Mouse (Mus musculus): Measurements from ENCODE around the gene Gigyf1. TPM values are rescaled to one million over a fixed set of nuclear protein-coding genes. Genes with fewer than 3 reads are reported as not detected.

Gene Gigyf1
- polyA plus RNA-seq, 1 experiment from 2014 or later = 8.9 TPM

DNA sequence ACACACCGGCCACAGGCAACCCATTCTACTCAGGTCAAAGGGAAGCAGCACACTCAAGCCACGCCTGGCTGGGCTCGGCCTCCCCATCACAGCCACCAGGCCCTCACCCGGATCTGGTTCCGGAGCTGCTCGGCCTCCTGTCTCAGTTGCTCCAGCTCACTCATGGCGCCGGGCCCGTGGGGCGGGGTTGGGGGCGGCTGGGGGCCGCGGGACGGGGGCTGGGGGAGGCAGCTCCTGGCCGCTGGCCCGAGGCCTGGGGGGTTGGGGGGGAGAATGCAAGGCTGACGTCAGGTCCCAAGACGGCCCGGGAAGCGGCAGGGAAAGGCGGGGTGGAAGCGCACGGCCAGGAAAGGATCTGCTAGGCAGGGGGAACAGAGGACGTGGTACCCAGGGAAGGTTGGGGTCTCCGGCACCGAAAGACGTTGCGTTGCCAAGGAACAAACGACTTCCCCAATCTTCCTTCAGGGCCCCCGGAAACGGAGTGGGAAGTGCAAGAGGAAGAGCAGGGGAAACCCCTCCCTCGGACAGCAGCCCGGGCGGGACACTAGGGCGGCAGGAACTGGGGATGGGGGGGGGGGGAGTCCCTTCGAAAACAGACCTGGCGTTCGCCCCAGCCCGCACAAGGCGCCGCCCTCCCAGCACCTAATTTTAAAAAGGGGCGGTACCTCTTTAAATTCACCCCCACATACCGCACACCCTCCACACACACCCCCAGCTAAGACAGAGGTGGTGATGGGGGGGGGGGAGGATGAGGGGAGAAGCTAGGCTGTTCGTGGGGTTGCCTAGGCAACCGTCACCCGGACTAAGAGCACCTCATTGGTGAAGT lies 12.5 kb downstream of the Gigyf1 start:
- ATAC-seq (replicated peaks; ENCODE audit: extremely low read depth, insufficient read depth, low FRiP score) = peak; percentile 24
- Histone ChIP-seq H3K9ac (ENCODE audit: low read length) (peak overlapping the region; percentile 89), H3K36me3 (ENCODE audit: control insufficient read depth, insufficient read depth) (peaks cover 30% of the 10 kb centered on the region), H3K27ac (ENCODE audit: low read length) (peak overlapping the region; percentile 93), H3K4me2 (ENCODE audit: low read depth, low read length) (peak overlapping the region; percentile 93), H3K9me3 (replicated peaks; ENCODE audit: control insufficient read depth, low read length) (no peaks in the 10 kb centered on the region), H3K27me3 (ENCODE audit: control insufficient read depth, insufficient read depth, low read length) (no peaks in the 10 kb centered on the region), H3K4me1 (ENCODE audit: control insufficient read depth, insufficient read depth, low read length) (peaks cover 17% of the 10 kb centered on the region), H3K4me3 (ENCODE audit: low read length) (peak overlapping the region; percentile 59)
- WGBS = under 1% methylated on average over 46 of the region's 46 CpGs

DNA sequence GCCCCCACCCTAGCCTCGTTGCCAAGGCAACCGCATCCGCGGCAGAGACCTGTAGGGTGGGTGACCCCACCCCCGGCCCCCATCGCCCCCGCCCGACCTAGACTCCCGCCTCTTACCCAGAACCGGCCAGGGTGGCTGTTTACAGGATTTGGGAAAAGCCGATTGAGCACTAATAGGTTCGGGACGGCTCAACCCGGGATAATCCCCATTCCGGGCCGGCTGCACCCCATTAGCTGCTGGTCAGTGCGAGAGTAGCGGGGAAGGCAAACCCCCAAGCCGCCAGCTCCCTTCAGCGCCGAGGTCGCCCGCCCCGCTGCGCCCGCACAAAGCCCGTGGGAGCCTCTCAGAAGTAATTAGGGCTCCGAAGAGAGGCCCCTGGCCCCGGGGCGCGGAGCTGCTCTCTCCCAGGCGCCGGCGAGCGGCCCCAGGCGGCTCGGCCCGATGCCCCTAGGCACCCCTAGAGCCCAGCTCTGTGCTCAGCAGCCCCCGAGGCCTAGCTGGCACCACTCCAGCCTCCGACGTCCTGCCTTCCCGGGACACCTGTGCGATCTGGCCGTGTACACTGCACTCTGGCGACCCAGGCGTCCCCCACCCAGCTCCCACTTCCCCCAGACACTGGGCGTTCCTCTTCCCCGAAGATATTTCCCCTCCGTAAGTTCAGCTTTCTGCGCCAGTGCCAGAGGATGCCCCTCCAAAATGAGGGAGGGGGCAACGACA lies 13.2 kb downstream of the Gigyf1 start:
- under 1% methylated on average over 51 of the region's 51 CpGs for WGBS
- Histone ChIP-seq H3K27ac (ENCODE audit: low read length) (peak overlapping the region; percentile 93), H3K27me3 (ENCODE audit: control insufficient read depth, insufficient read depth, low read length) (no peaks in the 10 kb centered on the region), H3K36me3 (ENCODE audit: control insufficient read depth, insufficient read depth) (peaks cover 30% of the 10 kb centered on the region), H3K4me3 (ENCODE audit: low read length) (peak overlapping the region; percentile 59), H3K9me3 (replicated peaks; ENCODE audit: control insufficient read depth, low read length) (no peaks in the 10 kb centered on the region), H3K4me2 (ENCODE audit: low read depth, low read length) (peak overlapping the region; percentile 93), H3K9ac (ENCODE audit: low read length) (peak overlapping the region; percentile 89), H3K4me1 (ENCODE audit: control insufficient read depth, insufficient read depth, low read length) (peaks cover 13% of the 10 kb centered on the region)
- ATAC-seq (replicated peaks; ENCODE audit: extremely low read depth, insufficient read depth, low FRiP score) = no peak

- H3K4me1 ChIP-seq (ENCODE audit: control insufficient read depth, insufficient read depth, low read length) = peaks cover 13% of the 10 kb centered on the region
- under 1% methylated on average over 19 of the region's 19 CpGs for WGBS
- no peaks in the 10 kb centered on the region for H3K9me3 ChIP-seq (replicated peaks; ENCODE audit: control insufficient read depth, low read length)
- peaks cover 29% of the 10 kb centered on the region for H3K36me3 ChIP-seq (ENCODE audit: control insufficient read depth, insufficient read depth)
- peak overlapping the region; percentile 89 for H3K9ac ChIP-seq (ENCODE audit: low read length)
- ATAC-seq (replicated peaks; ENCODE audit: extremely low read depth, insufficient read depth, low FRiP score) = no peak
- H3K27me3 ChIP-seq (ENCODE audit: control insufficient read depth, insufficient read depth, low read length) = no peaks in the 10 kb centered on the region
- peak overlapping the region; percentile 93 for H3K4me2 ChIP-seq (ENCODE audit: low read depth, low read length)
- peak overlapping the region; percentile 59 for H3K4me3 ChIP-seq (ENCODE audit: low read length)
- peak overlapping the region; percentile 93 for H3K27ac ChIP-seq (ENCODE audit: low read length)
Observed at GRCm38 (mm10) chr5:137532131-137532807, 13.9 kb downstream of the Gigyf1 start.

DNA sequence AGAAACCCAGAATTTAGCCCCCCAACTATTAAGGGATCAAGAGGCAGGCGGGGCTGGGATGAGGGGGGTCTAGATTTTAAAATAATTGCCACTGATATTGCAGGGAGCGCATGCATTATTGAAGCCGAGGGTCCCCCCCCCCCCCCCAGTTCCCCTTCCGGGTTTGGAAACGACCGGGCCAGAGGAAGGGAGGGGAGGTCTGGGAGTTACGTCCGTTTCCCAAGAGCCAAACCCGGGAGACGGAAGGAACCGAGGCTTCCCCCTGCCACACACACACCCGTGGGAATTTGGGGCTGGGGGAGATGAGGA lies 14.4 kb downstream of the Gigyf1 start:
- peak; percentile 29 for ATAC-seq (replicated peaks; ENCODE audit: extremely low read depth, insufficient read depth, low FRiP score)
- H3K4me2 ChIP-seq (ENCODE audit: low read depth, low read length) = peak overlapping the region; percentile 93
- peak overlapping the region; percentile 89 for H3K9ac ChIP-seq (ENCODE audit: low read length)
- peaks cover 13% of the 10 kb centered on the region for H3K4me1 ChIP-seq (ENCODE audit: control insufficient read depth, insufficient read depth, low read length)
- H3K4me3 ChIP-seq (ENCODE audit: low read length) = peak overlapping the region; percentile 59
- H3K9me3 ChIP-seq (replicated peaks; ENCODE audit: control insufficient read depth, low read length) = no peaks in the 10 kb centered on the region
- peak overlapping the region; percentile 93 for H3K27ac ChIP-seq (ENCODE audit: low read length)
- H3K27me3 ChIP-seq (ENCODE audit: control insufficient read depth, insufficient read depth, low read length) = no peaks in the 10 kb centered on the region
- H3K36me3 ChIP-seq (ENCODE audit: control insufficient read depth, insufficient read depth) = peaks cover 24% of the 10 kb centered on the region
- 0% methylated on average over 11 of the region's 12 CpGs for WGBS

GRCm38 (mm10) chr5:137533117-137533827 lies 14.9 kb downstream of the Gigyf1 start, which contains the start of the genes Epo and Gnb2:
Gene Epo (minus strand): TSS chr5:137533242.
Gene Gnb2 (minus strand): TSS chr5:137533510.
- H3K27ac ChIP-seq (ENCODE audit: low read length) = peak within 1 kb of the TSS; percentile 93
- H3K9ac ChIP-seq (ENCODE audit: low read length) = peak within 1 kb of the TSS; percentile 89
- H3K4me3 ChIP-seq (ENCODE audit: low read length) = peak within 1 kb of the TSS; percentile 59
- peak within 1 kb of the TSS; percentile 93 for H3K4me2 ChIP-seq (ENCODE audit: low read depth, low read length)
- H3K9me3 ChIP-seq (replicated peaks; ENCODE audit: control insufficient read depth, low read length) = no peaks in the 10 kb centered on the region
- H3K36me3 ChIP-seq (ENCODE audit: control insufficient read depth, insufficient read depth) = peaks cover 18% of the 10 kb centered on the region
- no peaks in the 10 kb centered on the region for H3K27me3 ChIP-seq (ENCODE audit: control insufficient read depth, insufficient read depth, low read length)
- H3K4me1 ChIP-seq (ENCODE audit: control insufficient read depth, insufficient read depth, low read length) = peaks cover 13% of the 10 kb centered on the region
- WGBS = under 1% methylated on average over 40 of the region's 40 CpGs
- ATAC-seq (replicated peaks; ENCODE audit: extremely low read depth, insufficient read depth, low FRiP score) = peak; percentile 79

- H3K9ac ChIP-seq (ENCODE audit: low read length) = no peak overlapping the region
Observed at GRCm38 (mm10) chr5:137534762-137535161, 16.4 kb downstream of the Gigyf1 start.

DNA sequence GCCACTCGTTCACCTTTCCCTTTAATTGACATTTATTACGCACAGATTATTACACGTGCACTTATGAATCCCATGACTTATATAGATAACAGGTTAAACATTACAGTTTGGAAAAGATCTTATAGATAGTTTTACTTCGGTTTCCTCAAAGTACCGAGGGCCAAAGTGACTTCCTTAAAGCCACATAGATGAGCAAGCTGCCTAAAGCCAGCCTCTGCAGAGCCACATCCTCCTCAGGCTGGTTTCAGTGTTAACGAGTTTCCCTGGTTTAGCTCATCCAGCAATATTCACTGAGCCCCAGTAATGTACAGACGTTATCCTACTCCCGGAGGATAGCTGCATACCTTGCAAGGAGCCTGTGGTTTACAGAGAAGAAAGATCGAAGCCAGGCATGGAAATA lies 17.0 kb downstream of the Gigyf1 start:
- 75% methylated on average over 9 of the region's 9 CpGs for WGBS
- no peaks in the 10 kb centered on the region for H3K9me3 ChIP-seq (replicated peaks; ENCODE audit: control insufficient read depth, low read length)

More at GRCm38 (mm10) chr5:137534762-137535161, 16.4 kb downstream of the Gigyf1 start:
- no peak overlapping the region for H3K27ac ChIP-seq (ENCODE audit: low read length)
- H3K4me2 ChIP-seq (ENCODE audit: low read depth, low read length) = no peak overlapping the region
- no peak overlapping the region for H3K4me3 ChIP-seq (ENCODE audit: low read length)
- no peaks in the 10 kb centered on the region for H3K27me3 ChIP-seq (ENCODE audit: control insufficient read depth, insufficient read depth, low read length)
- no peak for ATAC-seq (replicated peaks; ENCODE audit: extremely low read depth, insufficient read depth, low FRiP score)
- peaks cover 16% of the 10 kb centered on the region for H3K4me1 ChIP-seq (ENCODE audit: control insufficient read depth, insufficient read depth, low read length)
- no peaks in the 10 kb centered on the region for H3K9me3 ChIP-seq (replicated peaks; ENCODE audit: control insufficient read depth, low read length)
- WGBS = 78% methylated on average over 3 of the region's 3 CpGs
- peaks cover 4% of the 10 kb centered on the region; the same call in 1 of the 2 replicates for H3K36me3 ChIP-seq (ENCODE audit: control insufficient read depth, insufficient read depth)

DNA sequence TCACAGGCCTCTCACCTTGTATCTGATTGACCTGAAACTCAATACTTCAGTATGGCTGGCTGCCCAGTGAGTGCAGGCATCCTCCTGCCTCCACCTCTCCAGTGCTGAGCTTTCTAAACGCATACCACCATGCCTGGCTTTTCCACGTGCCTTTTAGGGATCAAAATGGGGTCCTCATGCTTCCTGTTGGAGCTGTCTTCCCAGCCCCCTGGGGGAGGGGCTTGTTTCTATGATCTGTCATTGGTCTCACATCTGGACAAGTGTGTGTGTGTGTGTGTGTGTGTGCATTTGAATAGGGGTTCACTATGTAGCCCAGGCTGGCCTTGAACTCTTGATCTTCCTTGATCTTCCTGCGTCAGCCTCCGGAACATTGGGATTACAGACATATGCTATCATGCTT lies 19.1 kb downstream of the Gigyf1 start:
- H3K27me3 ChIP-seq (ENCODE audit: control insufficient read depth, insufficient read depth, low read length) = no peaks in the 10 kb centered on the region
- no peak overlapping the region for H3K9ac ChIP-seq (ENCODE audit: low read length)
- H3K9me3 ChIP-seq (replicated peaks; ENCODE audit: control insufficient read depth, low read length) = no peaks in the 10 kb centered on the region
- H3K36me3 ChIP-seq (ENCODE audit: control insufficient read depth, insufficient read depth) = no peaks in the 10 kb centered on the region
- WGBS = 58% methylated on average over 4 of the region's 4 CpGs
- H3K4me1 ChIP-seq (ENCODE audit: control insufficient read depth, insufficient read depth, low read length) = peaks cover 6% of the 10 kb centered on the region; the same call in 1 of the 2 replicates
- no peak for ATAC-seq (replicated peaks; ENCODE audit: extremely low read depth, insufficient read depth, low FRiP score)
- H3K4me2 ChIP-seq (ENCODE audit: low read depth, low read length) = no peak overlapping the region
- no peak overlapping the region for H3K27ac ChIP-seq (ENCODE audit: low read length)
- H3K4me3 ChIP-seq (ENCODE audit: low read length) = no peak overlapping the region

More for the DNA sequence above, 17.0 kb downstream of the Gigyf1 start:
- H3K27ac ChIP-seq (ENCODE audit: low read length) = no peak overlapping the region
- H3K36me3 ChIP-seq (ENCODE audit: control insufficient read depth, insufficient read depth) = no peaks in the 10 kb centered on the region
- peaks cover 12% of the 10 kb centered on the region for H3K4me1 ChIP-seq (ENCODE audit: control insufficient read depth, insufficient read depth, low read length)
- no peak overlapping the region for H3K9ac ChIP-seq (ENCODE audit: low read length)
- H3K4me3 ChIP-seq (ENCODE audit: low read length) = no peak overlapping the region
- H3K27me3 ChIP-seq (ENCODE audit: control insufficient read depth, insufficient read depth, low read length) = no peaks in the 10 kb centered on the region
- ATAC-seq (replicated peaks; ENCODE audit: extremely low read depth, insufficient read depth, low FRiP score) = no peak
- H3K4me2 ChIP-seq (ENCODE audit: low read depth, low read length) = no peak overlapping the region
